Mouse (Mus musculus): ENCODE results near the gene Olfml3. TPM values are rescaled to one million over a fixed set of nuclear protein-coding genes. Genes with fewer than 3 reads are reported as not detected.

Olfml3 gene
- polyA plus RNA-seq, 1 experiment from 2014 or later = 13.1 TPM

GRCm38 (mm10) chr3:103683234-103683965, 54.4 kb downstream of the Olfml3 start:
- TF ChIP-seq CTCF (IDR thresholded peaks at IDR 0.05; ENCODE audit: low read depth) = no peak
- H3K4me3 ChIP-seq (ENCODE audit: low read depth, low read length) = no peak overlapping the region
- no peaks in the 10 kb centered on the region for H3K4me1 ChIP-seq (replicated peaks; ENCODE audit: control insufficient read depth, insufficient read depth, low read length)
- no peak for ATAC-seq
- no peaks in the 10 kb centered on the region for H3K27me3 ChIP-seq (replicated peaks; ENCODE audit: control insufficient read depth, insufficient read depth, low read length)
- no peak overlapping the region for H3K4me2 ChIP-seq (replicated peaks; ENCODE audit: low read depth)
- H3K9ac ChIP-seq (ENCODE audit: low read depth, low read length) = no peak overlapping the region
- H3K9me3 ChIP-seq (ENCODE audit: control insufficient read depth) = no peaks in the 10 kb centered on the region
- no peak overlapping the region for H3K27ac ChIP-seq (ENCODE audit: low read depth, low read length)
- no peaks in the 10 kb centered on the region for H3K36me3 ChIP-seq (ENCODE audit: control insufficient read depth, insufficient read depth)
- WGBS = 13% methylated on average over 21 of the region's 21 CpGs

DNA sequence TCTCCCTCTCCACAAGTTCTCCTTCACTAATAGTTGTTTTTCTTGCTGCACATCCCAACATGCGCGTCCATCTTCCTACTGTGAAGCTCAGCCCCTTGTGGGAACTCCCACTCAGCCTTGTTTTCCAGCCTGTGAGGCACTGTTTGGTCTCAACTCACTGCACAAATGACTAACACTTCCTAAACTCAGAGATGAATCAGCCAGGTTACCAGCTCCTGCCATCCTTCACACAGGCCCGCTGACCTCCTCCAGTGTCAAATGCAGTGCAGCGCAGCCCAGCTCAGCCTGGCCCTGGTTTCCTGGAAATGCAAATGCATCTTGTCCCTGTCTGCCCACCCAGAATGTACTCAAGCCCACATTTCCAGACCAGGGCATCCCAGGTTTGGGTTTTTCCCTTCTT, 55.3 kb downstream of the Olfml3 start:
- H3K9me3 ChIP-seq (ENCODE audit: control insufficient read depth) = no peaks in the 10 kb centered on the region
- no peak overlapping the region for H3K9ac ChIP-seq (ENCODE audit: low read depth, low read length)
- H3K4me1 ChIP-seq (replicated peaks; ENCODE audit: control insufficient read depth, insufficient read depth, low read length) = no peaks in the 10 kb centered on the region
- no peak overlapping the region for H3K27ac ChIP-seq (ENCODE audit: low read depth, low read length)
- 63% methylated on average over 4 of the region's 4 CpGs for WGBS
- no peak overlapping the region for H3K4me3 ChIP-seq (ENCODE audit: low read depth, low read length)
- ATAC-seq = no peak
- no peaks in the 10 kb centered on the region for H3K36me3 ChIP-seq (ENCODE audit: control insufficient read depth, insufficient read depth)
- TF ChIP-seq CTCF (IDR thresholded peaks at IDR 0.05; ENCODE audit: low read depth) = no peak
- no peak overlapping the region for H3K4me2 ChIP-seq (replicated peaks; ENCODE audit: low read depth)
- H3K27me3 ChIP-seq (replicated peaks; ENCODE audit: control insufficient read depth, insufficient read depth, low read length) = no peaks in the 10 kb centered on the region

DNA sequence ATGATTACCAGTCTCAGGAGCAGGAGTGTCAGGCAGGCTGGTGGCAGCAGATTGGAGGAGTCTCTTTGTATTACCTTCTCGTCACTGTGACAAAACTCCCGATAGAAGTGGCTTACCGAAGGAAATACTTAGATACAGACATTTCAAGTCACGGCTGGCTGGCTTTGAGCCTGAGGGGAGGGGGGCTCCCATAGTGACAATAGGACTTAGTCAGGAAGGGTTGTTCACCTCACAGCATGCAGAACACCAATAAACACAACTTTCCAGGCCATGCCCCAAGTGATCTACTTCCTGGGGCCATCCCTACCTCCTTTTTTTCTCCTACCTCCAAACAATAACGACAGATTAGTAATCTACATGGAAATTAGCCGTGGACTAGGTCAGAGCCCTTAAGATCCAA, 59.0 kb downstream of the Olfml3 start:
- Histone ChIP-seq H3K9me3 (ENCODE audit: control insufficient read depth) (no peaks in the 10 kb centered on the region), H3K36me3 (ENCODE audit: control insufficient read depth, insufficient read depth) (no peaks in the 10 kb centered on the region), H3K4me1 (replicated peaks; ENCODE audit: control insufficient read depth, insufficient read depth, low read length) (no peaks in the 10 kb centered on the region), H3K27me3 (replicated peaks; ENCODE audit: control insufficient read depth, insufficient read depth, low read length) (no peaks in the 10 kb centered on the region), H3K4me2 (replicated peaks; ENCODE audit: low read depth) (no peak overlapping the region), H3K4me3 (ENCODE audit: low read depth, low read length) (no peak overlapping the region), H3K27ac (ENCODE audit: low read depth, low read length) (no peak overlapping the region), H3K9ac (ENCODE audit: low read depth, low read length) (no peak overlapping the region)
- ATAC-seq = no peak
- no peak for TF ChIP-seq CTCF (IDR thresholded peaks at IDR 0.05; ENCODE audit: low read depth)
- 54% methylated on average over 6 of the region's 6 CpGs for WGBS

- 14% methylated on average over 7 of the region's 7 CpGs for WGBS
- no peak for ATAC-seq
- Histone ChIP-seq H3K27me3 (replicated peaks; ENCODE audit: control insufficient read depth, insufficient read depth, low read length) (no peaks in the 10 kb centered on the region), H3K4me1 (replicated peaks; ENCODE audit: control insufficient read depth, insufficient read depth, low read length) (no peaks in the 10 kb centered on the region), H3K36me3 (ENCODE audit: control insufficient read depth, insufficient read depth) (no peaks in the 10 kb centered on the region), H3K9ac (ENCODE audit: low read depth, low read length) (no peak overlapping the region), H3K4me3 (ENCODE audit: low read depth, low read length) (no peak overlapping the region), H3K27ac (ENCODE audit: low read depth, low read length) (no peak overlapping the region), H3K4me2 (replicated peaks; ENCODE audit: low read depth) (no peak overlapping the region), H3K9me3 (ENCODE audit: control insufficient read depth) (no peaks in the 10 kb centered on the region)
- no peak for TF ChIP-seq CTCF (IDR thresholded peaks at IDR 0.05; ENCODE audit: low read depth)
These were observed 65.1 kb downstream of the Olfml3 start for GRCm38 (mm10) chr3:103672716-103673115.

Other genes starting within 250 kb of the Olfml3 start
- 0.56 and 0.60 TPM in 2 replicates for gene Syt6, start 162.8 kb downstream of the Olfml3 start, polyA plus RNA-seq (2015; fragmentation: Nextera tagmentation; extraction: Ambion mirVana)
- gene Atg4a-ps, start 91.9 kb downstream of the Olfml3 start, polyA plus RNA-seq (2015; fragmentation: Nextera tagmentation; extraction: Ambion mirVana) = 0.26 and 0.31 TPM in 2 replicates
- gene Gm10964, start 1.4 kb upstream of the Olfml3 start, polyA plus RNA-seq (2015; fragmentation: Nextera tagmentation; extraction: Ambion mirVana) = not detected in 2 replicates
- 6.6 and 7.1 TPM in 2 replicates for gene Hipk1, start 53.6 kb upstream of the Olfml3 start, polyA plus RNA-seq (2015; fragmentation: Nextera tagmentation; extraction: Ambion mirVana)
- gene Dclre1b, start 71.4 kb upstream of the Olfml3 start, polyA plus RNA-seq (2015; fragmentation: Nextera tagmentation; extraction: Ambion mirVana) = 10.2 and 13.3 TPM in 2 replicates
- 12.6 and 12.9 TPM in 2 replicates for gene Ap4b1, start 71.5 kb upstream of the Olfml3 start, polyA plus RNA-seq (2015; fragmentation: Nextera tagmentation; extraction: Ambion mirVana)
- gene Gm43064, start 71.6 kb upstream of the Olfml3 start, polyA plus RNA-seq (2015; fragmentation: Nextera tagmentation; extraction: Ambion mirVana) = 0.18 TPM in 1 of 2 replicates, not detected in the other
- 27.1 and 31.6 TPM in 2 replicates for gene Bcl2l15, start 94.6 kb upstream of the Olfml3 start, polyA plus RNA-seq (2015; fragmentation: Nextera tagmentation; extraction: Ambion mirVana)
- 1.5 TPM in 2 replicates for gene Ptpn22, start 121.8 kb upstream of the Olfml3 start, polyA plus RNA-seq (2015; fragmentation: Nextera tagmentation; extraction: Ambion mirVana)
- gene Rsbn1, start 176.1 kb upstream of the Olfml3 start, polyA plus RNA-seq (2015; fragmentation: Nextera tagmentation; extraction: Ambion mirVana) = 5.3 and 5.5 TPM in 2 replicates
- 6.4 and 7.1 TPM in 2 replicates for gene Phtf1, start 230.1 kb upstream of the Olfml3 start, polyA plus RNA-seq (2015; fragmentation: Nextera tagmentation; extraction: Ambion mirVana)

Data from intestine, postnatal 0 days (tissue).